Mouse (Mus musculus) layer of hippocampus, adult 9-10 months (tissue): ENCODE results near the gene Clk2.

Source experiments
- DNase-seq: peaks from one replicate; pipeline ENCODE4 v3.0.0; 2022; ENCODE audit warnings: low spot score

The Clk2 gene

GRCm38 (mm10) chr3:89164506-89165267, at the start of gene Clk2:
TSS of gene Clk2 (plus strand) at chr3:89164795.
- DNase-seq: peak; percentile 71

- no peak for DNase-seq
Measured at GRCm38 (mm10) chr3:89115522-89115921, 49.1 kb upstream of the Clk2 start.

GRCm38 (mm10) chr3:89123313-89123712, 41.3 kb upstream of the Clk2 start:
- DNase-seq: no peak

- no peak for DNase-seq
Measured at GRCm38 (mm10) chr3:89124241-89124640, 40.4 kb upstream of the Clk2 start.

- DNase-seq: no peak
Measured at GRCm38 (mm10) chr3:89125981-89126380, 38.6 kb upstream of the Clk2 start.

DNA sequence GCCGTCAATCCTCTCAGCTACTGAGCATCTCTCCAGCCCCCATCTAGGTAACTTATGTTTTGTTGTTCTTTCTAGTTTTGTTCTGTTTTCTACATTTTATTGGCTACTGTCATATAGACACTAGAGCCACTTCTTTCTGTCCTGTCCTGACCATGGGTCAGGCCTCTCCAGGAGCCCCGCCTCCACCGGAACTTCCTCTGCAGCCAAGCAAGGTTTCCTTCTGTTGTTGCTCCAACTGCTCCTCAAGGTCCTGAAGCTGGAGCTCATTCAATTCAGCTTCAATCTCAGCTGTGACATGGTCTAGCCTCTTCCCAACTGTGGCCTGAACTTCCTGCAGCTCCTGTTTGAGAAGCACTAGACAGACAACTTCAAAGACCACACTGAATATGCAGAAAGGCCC, 34.7 kb upstream of the Clk2 start:
- no peak for DNase-seq

GRCm38 (mm10) chr3:89131816-89132215, 32.8 kb upstream of the Clk2 start:
- peak; percentile 37 for DNase-seq

DNA sequence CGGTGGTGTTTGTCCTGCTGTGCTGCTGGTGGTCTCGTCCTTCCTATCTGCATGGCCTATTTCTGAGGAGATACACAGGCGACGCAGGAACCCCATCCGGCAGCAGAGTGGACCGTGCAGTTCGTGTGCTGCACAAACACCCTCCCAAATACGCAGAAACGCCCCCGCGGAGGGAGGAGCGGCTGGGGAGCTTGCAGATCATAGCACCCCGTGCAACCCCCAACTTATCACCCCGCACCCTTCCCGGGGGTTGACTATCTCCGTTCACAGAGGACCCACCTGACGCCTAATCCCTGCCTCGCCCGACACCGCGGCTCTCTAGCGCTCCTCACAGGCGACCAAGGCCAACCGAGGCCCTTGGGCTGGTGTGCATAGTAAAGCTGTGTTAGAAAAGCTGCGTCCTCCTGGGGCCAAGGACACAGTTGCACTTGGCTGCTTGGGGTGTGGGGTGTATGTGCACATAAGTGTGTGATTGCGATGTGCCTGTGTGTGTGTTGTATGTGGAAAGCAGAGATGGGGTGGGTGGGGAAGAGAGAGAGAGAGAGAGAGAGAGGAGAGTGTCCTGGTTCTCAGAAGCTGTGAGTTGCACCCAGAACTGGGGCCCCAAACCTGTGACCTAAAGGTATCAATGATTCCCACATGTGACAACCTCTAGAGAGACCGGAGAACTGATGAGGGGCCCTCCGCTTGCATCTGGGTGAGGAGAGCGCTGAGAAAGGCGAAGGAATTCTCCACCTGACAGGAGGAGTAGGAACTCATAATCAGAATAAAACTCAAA, 32.1 kb upstream of the Clk2 start:
- DNase-seq: no peak

- no peak for DNase-seq
Measured at GRCm38 (mm10) chr3:89133063-89133450, 31.5 kb upstream of the Clk2 start.

DNA sequence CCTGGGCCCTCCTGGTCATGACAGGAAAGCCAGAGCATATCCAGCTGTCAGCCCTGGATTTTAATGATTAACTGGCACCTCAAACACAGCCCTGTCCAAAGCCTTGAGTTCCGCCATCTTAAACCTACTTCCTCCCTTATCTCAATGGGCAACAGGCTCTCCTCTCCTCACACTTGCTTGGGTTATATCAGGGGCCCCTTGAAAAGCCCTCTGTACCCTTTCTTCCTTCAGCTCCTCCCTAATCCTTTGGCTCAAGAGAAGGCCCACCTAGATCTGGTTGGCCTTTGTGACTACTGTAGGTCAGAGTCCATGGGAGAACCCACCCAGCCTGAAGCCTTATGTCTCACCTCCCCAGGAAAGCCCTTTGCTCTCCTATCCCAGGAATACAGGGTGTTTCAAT, 30.8 kb upstream of the Clk2 start:
- DNase-seq: no peak

- no peak for DNase-seq
Measured at GRCm38 (mm10) chr3:89135958-89136357, 28.6 kb upstream of the Clk2 start, which contains the start of gene Pklr. TSS of gene Pklr (plus strand) at chr3:89136142.

DNA sequence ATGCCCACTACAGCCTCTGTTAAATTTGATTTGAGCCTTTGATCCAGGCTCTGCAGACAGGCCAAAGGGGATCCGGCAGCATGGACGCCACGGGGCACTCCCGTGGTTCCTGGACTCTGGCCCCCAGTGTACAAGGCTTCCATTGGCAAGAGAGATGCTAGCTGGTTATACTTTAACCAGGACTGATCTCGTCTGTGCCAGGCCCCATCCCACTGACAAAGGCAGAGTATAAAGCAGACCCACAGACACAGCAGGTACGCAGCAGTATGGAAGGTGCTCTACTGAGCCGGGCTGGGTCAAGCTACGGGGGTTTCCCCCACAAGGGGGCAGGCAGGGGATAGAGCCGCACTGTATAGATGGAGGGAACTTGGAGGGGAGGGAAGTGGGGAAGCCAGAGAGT, 28.2 kb upstream of the Clk2 start:
- no peak for DNase-seq

DNA sequence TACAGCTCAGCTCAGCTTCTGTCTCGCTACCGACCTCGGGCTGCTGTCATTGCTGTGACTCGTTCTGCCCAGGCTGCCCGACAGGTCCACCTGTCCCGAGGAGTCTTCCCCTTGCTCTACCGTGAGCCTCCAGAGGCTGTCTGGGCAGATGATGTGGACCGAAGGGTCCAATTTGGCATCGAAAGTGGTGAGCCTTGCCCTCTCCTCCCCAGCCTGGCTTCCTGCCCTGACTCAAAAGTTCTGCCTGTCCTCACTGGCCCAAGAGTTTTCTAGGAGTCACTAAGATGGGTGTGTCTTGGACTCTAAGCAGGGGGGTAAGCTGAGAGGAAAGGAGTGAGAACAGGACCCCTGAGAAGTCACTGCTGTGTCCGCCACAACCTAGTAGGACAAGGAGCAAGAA, 19.8 kb upstream of the Clk2 start:
- no peak for DNase-seq

DNA sequence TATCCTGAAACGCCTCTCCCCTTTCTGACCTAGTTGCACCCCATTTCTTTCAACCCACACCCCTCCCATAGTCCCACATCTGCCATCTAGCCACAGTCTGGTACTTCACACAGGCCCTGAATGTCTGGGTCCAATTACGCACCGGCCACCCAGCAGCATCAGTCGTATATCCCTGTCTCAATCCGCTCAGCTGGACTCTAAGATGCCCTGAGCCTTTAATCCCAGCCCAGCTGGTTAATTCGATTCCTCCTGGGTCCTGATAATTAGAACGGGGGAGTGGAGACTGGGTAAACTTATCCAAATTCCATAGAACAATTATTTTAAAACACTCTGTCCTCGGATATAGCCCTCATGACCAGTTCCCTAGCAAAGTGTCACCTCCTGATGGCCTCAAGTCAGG, 19.0 kb upstream of the Clk2 start:
- no peak for DNase-seq

GRCm38 (mm10) chr3:89147101-89147978, 17.3 kb upstream of the Clk2 start:
- DNase-seq: no peak

- no peak for DNase-seq
Measured at GRCm38 (mm10) chr3:89147979-89148311, 16.6 kb upstream of the Clk2 start.

GRCm38 (mm10) chr3:89148567-89148966, 16.0 kb upstream of the Clk2 start:
- DNase-seq: no peak

- no peak for DNase-seq
Measured at GRCm38 (mm10) chr3:89152084-89152835, 12.3 kb upstream of the Clk2 start.

DNA sequence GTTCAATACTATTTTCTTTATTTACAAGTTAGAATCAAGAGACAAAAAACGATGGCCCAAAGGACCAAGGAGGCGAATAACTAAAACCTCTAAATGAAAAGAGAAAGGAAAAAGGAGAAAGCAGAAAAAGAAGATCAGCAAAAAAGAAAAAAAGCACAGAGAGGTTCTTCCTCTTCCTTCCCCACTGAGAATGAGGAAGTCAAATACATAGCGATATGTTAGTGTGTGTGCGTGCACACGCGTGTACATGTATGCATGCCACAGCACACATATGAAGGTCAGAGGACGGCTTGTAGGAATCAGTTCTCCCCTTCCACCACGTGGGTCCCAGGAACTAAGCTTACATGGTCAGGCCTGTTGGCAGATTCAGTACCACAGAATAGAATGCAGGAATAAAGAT, 7.6 kb upstream of the Clk2 start:
- DNase-seq: no peak

DNA sequence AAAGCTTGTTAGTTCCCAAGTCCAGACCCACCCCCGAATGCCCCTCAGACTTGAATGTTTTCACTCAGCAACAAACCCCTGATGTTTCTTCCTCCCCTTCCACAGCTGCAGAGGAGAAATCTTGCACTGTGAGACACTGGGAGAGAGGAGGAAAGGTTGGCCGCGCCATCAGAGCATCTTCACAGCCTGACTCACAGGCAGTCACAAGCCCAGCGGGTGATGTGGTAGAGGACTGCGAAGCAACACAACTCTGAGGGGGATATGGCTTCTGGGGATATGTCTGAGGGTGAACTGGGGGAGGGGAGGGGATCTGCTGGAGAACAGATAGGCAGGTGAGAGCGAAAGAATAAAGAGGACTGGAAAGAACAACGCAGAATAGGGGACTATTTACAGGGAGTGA, 5.9 kb upstream of the Clk2 start:
- no peak for DNase-seq

DNA sequence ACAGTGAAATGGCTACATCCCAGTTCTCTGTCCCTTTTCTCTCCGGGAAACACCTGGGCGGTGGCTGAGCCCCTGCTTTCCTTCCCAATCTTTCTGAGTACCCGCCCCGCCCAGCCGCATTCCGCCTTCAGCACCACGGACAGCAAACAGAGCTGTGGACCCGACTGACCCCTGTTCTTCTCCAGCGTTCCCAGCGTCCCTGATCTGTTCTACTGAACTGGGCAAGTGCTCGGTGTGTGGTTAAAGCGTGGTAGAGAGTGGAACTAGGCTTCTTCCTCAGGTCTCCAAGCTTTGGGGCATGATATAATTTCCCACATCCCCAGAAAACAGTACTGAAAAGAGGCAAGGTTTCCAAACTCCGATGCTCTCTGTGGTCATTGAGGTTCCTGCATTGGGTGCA, 5.4 kb upstream of the Clk2 start:
- DNase-seq: no peak
